ENCODE assay signal across 11 mouse cellular contexts in the genomic region with DNA sequence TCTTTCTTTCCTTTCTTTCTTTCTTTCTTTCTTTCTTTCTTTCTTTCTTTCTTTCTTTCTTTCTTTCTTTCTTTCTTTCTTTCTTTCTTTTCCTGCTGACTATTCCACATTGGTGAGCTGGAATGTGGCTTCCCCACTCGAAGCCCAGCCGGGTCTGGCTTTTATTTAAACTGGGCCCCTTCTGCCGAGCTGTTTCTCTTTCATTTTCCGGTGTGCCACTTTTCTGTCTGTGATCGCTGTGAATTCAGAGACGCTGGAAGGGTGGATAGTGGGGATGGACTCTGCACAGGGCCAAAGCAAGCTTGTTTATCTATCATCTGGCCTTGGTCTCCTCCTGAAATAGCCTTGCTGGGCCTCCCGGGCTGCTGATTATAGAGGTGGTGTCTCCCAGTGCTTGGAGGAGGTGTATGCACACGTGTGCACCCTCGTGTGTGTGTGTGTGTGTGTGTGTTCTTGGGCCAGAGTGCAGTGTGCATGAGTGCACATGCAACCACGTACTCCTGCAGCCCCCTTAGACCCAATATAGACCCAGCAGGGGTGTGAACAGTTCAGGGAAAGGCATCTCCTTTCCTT. TPM values are rescaled to one million over a fixed set of nuclear protein-coding genes. Genes with fewer than 3 reads are reported as not detected.
DNase-seq lines count a peak whose midpoint lies in the region; ATAC-seq and TF ChIP-seq lines count a peak whose summit lies in the region.
"Had no signal": no experiment of that assay in that cellular context is flagged by ENCODE, and none has a peak within 500 bp of the region (broad histone marks: within the 10 kb centered on the region; RNA-seq: fewer than 3 reads in every experiment).

No protein-coding gene starts in this region.

- ATAC-seq in lung, embryonic 14.5 days (ENCODE audit: insufficient read depth) = no peak
- ATAC-seq in heart, embryonic 16.5 days (replicated peaks; ENCODE audit: extremely low read depth, insufficient read depth, low FRiP score) = peak; percentile 23; the same call in 1 of the 2 replicates

- TF ChIP-seq CTCF in lung, embryonic 14.5 days (IDR thresholded peaks at IDR 0.05; ENCODE audit: low read depth) = no peak
- TF ChIP-seq CTCF in lung, adult 2 months (IDR thresholded peaks at IDR 0.05; ENCODE audit: insufficient read depth, low read length) = no peak

- no peaks in the 10 kb centered on the region for H3K36me3 ChIP-seq in lung, embryonic 14.5 days (ENCODE audit: insufficient read depth)
- H3K36me3 ChIP-seq in heart, embryonic 16.5 days (ENCODE audit: control insufficient read depth, insufficient read depth) = no peaks in the 10 kb centered on the region
- H3K36me3 ChIP-seq in myocyte (ENCODE audit: control insufficient read depth, insufficient read depth) = no peaks in the 10 kb centered on the region

- H3K4me3 ChIP-seq in lung, embryonic 14.5 days (ENCODE audit: low read depth, low read length) = peak overlapping the region; percentile 37
- no peak overlapping the region for H3K4me3 ChIP-seq in lung, adult 2 months (replicated peaks; ENCODE audit: extremely low read depth, low read depth, low read length)
- peak overlapping the region; percentile 36 for H3K4me3 ChIP-seq in heart, embryonic 16.5 days (ENCODE audit: low read length)
- peak overlapping the region; percentile 61 for H3K4me3 ChIP-seq in myocyte

- DNase-seq in adrenal gland, adult 2 months = peak; percentile 79
- DNase-seq in adrenal gland, adult 18-20 months (ENCODE audit: low spot score in 2 of 2) = no peak
- DNase-seq in lung, embryonic 14.5 days = peak; percentile 58
- DNase-seq in lung, adult 2 months = no peak
- DNase-seq in cerebellum, postnatal 36 days = no peak
- no peak for DNase-seq in frontal cortex, postnatal 36 days (ENCODE audit: low spot score in 2 of 2)
- DNase-seq: cerebellum, postnatal 10 days; kidney, postnatal 25 days; right cerebral cortex, postnatal 25 days had no signal

- peak overlapping the region; percentile 78 for H3K4me2 ChIP-seq in lung, embryonic 14.5 days
- peak overlapping the region; percentile 82 for H3K4me2 ChIP-seq in heart, embryonic 16.5 days (ENCODE audit: low read depth, low read length)
- H3K4me2 ChIP-seq in myocyte (ENCODE audit: low read depth) = peak overlapping the region; percentile 99

- H3K9me3 ChIP-seq in lung, embryonic 14.5 days (ENCODE audit: low read depth, low read length) = no peaks in the 10 kb centered on the region
- H3K9me3 ChIP-seq in heart, embryonic 16.5 days (replicated peaks; ENCODE audit: control insufficient read depth, low read length) = no peaks in the 10 kb centered on the region

- no peaks in the 10 kb centered on the region for H3K27me3 ChIP-seq in lung, embryonic 14.5 days (ENCODE audit: insufficient read depth, low read length)
- 0 out of 2 replicates have a peak, but pooled peaks cover 2% of the 10 kb centered on the region for H3K27me3 ChIP-seq in heart, embryonic 16.5 days (ENCODE audit: control insufficient read depth, insufficient read depth, low read length)
- H3K27me3 ChIP-seq in myocyte (ENCODE audit: control insufficient read depth, insufficient read depth, insufficient read length) = no peaks in the 10 kb centered on the region

- 23% methylated on average over 10 of the region's 10 CpGs for WGBS in lung, embryonic 14.5 days
- 50% methylated on average over 10 of the region's 10 CpGs for WGBS in lung, adult 2 months
- WGBS in heart, embryonic 16.5 days = 20% methylated on average over 10 of the region's 10 CpGs

- H3K79me2 ChIP-seq in myocyte (ENCODE audit: control insufficient read depth, insufficient read depth) = peaks cover 56% of the 10 kb centered on the region

- peaks cover 40% of the 10 kb centered on the region for H3K4me1 ChIP-seq in lung, embryonic 14.5 days (ENCODE audit: insufficient read depth)
- no peaks in the 10 kb centered on the region; the same call in 1 of the 2 replicates for H3K4me1 ChIP-seq in lung, adult 2 months (ENCODE audit: control insufficient read depth, insufficient read depth, low read length)
- peaks cover 40% of the 10 kb centered on the region for H3K4me1 ChIP-seq in heart, embryonic 16.5 days (ENCODE audit: control insufficient read depth, insufficient read depth, low read length)

- no peak for TF ChIP-seq POLR2A in lung, adult 2 months (IDR thresholded peaks at IDR 0.05; ENCODE audit: borderline replicate concordance, extremely low read depth, low read depth, low read length)
- peak; percentile 24 for TF ChIP-seq POLR2A in myocyte (IDR thresholded peaks at IDR 0.05; ENCODE audit: insufficient read length, low read depth)

- H3K9ac ChIP-seq in lung, embryonic 14.5 days = peak overlapping the region; percentile 48; the same call in 1 of the 2 replicates
- H3K9ac ChIP-seq in heart, embryonic 16.5 days (ENCODE audit: low read length) = peak overlapping the region; percentile 55

- H3ac ChIP-seq in myocyte (ENCODE audit: control insufficient read depth, insufficient read length) = peak overlapping the region; percentile 33

- H3K27ac ChIP-seq in lung, embryonic 14.5 days (ENCODE audit: low read depth) = peak overlapping the region; percentile 67
- H3K27ac ChIP-seq in heart, embryonic 16.5 days (ENCODE audit: low read length) = 0 out of 2 replicates have a peak overlapping the region, but pooled peaks have one; percentile 17

TF ChIP-seq in myocyte, 11 proteins besides CTCF, POLR2A, EP300 and RAD21:
- TF ChIP-seq TCF3 (IDR thresholded peaks at IDR 0.05; ENCODE audit: insufficient read length, low read depth) (no peak), CEBPB (IDR thresholded peaks at IDR 0.05; ENCODE audit: insufficient read depth, poor library complexity, severe bottlenecking) (no peak), MYOG (IDR thresholded peaks at IDR 0.05; ENCODE audit: control insufficient read depth in 1 of 3, insufficient read depth in 1 of 3, insufficient read length in 2 of 3, low read depth in 2 of 3) (no peak), SRF (IDR thresholded peaks at IDR 0.05; ENCODE audit: control insufficient read depth, insufficient read length, low read depth) (no peak), USF1 (IDR thresholded peaks at IDR 0.05; ENCODE audit: low read depth) (no peak), POLR2AphosphoS2 (IDR thresholded peaks at IDR 0.05; ENCODE audit: insufficient read length, low read depth) (no peak), MAX (IDR thresholded peaks at IDR 0.05; ENCODE audit: low read depth) (no peak), E2F4 (IDR thresholded peaks at IDR 0.05; ENCODE audit: insufficient read depth) (no peak), MYOD1 (IDR thresholded peaks at IDR 0.05; ENCODE audit: control insufficient read depth in 1 of 3, insufficient read length in 2 of 3, low read depth in 2 of 3) (no peak)

RNA-seq across cellular contexts. Expression of gene Sept9, which starts 33.5 kb away (rescaled TPM):
- total RNA-seq in adrenal gland, adult 2 months (2021) = 100 to 1,000 TPM; 143 to 149 TPM
- 46.5 and 53.7 TPM in 2 replicates for polyA plus RNA-seq in adrenal gland, adult 2 months (2012; rRNA removed)
- total RNA-seq in adrenal gland, adult 18-20 months (2021) = 100 to 1,000 TPM; 107 to 123 TPM
- 133 and 149 TPM in 2 replicates for polyA plus RNA-seq in lung, embryonic 14.5 days (2014; fragmentation: Nextera tagmentation; extraction: Ambion mirVana)
- 35.1 and 41.4 TPM in 2 replicates for polyA plus RNA-seq in lung, adult 2 months (2012; rRNA removed)
- 64.3 and 71.0 TPM in 2 replicates for polyA plus RNA-seq in heart, embryonic 16.5 days (2015; fragmentation: Nextera tagmentation; extraction: Ambion mirVana)
- 253 TPM for polyA plus RNA-seq in myocyte (2012; fragmentation: generic; extraction: Trizol)

Comparison
In these comparisons a context has a peak if more than half of its experiments do, and no peak if none do; other contexts are left out.
1. DNase-seq: peak in adrenal gland, adult 2 months (single experiment) and lung, embryonic 14.5 days (single experiment); none in adrenal gland, adult 18-20 months (0 of 2), lung, adult 2 months (single experiment), cerebellum, postnatal 36 days (0 of 2) and frontal cortex, postnatal 36 days (0 of 2).
2. Peak in every context shown above with its lines, with median percentiles within 50 percentile points of each other: H3K4me2 ChIP-seq.